Mouse (Mus musculus) yolk sac, embryonic 10.5 days (tissue): ENCODE results near the gene Igfbp2.

Experiments
- DNase-seq: peaks from one replicate; pipeline ENCODE4 v3.0.0-alpha.2; 2017; ENCODE audit warnings: low spot score

Igfbp2 gene

GRCm38 (mm10) chr1:72823751-72824706 lies at the start of gene Igfbp2:
Gene Igfbp2 (plus strand): TSS chr1:72824503.
- DNase-seq: peak; percentile 53

DNA sequence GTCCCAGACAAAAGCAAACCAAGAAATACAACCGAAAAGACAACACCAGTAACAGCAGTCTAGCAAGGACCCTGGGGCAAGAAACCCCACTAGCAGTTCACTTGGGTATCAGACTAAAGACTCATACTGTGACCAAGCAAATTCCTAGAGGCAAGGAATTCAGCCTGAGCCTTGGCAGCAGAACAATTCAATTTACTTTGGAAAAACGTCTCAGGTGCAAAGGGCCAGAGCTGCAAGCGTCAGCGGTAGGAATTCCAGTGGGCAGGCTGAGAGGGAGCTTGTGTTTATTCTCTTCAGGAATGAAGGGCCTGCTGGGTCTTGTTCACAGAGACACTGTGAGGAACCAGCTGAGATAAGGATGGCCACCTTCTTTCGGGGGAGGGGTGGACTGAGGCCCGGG lies 45.5 kb upstream of the Igfbp2 start:
- peak; percentile 46 for DNase-seq

GRCm38 (mm10) chr1:72780720-72781119 lies 43.6 kb upstream of the Igfbp2 start:
- DNase-seq: peak; percentile 32

DNA sequence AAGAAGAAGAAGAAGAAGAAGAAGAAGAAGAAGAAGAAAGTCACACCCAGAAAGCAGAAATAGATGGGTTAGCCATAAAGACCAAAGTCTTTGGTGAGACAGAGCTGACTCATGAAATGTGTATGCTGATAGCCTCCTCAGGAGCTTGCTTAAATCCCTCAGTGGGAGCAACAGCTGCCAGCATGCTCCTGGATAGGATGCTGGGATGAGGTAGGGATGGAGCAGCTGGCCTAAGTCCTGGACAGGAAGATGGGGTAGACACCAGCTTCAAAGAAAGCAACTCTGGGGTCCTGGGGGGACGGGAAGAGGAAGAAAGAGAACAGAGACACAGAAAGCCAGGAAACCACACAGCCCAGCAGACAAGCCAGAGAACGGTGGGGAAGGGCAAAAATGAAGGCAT lies 41.0 kb upstream of the Igfbp2 start:
- DNase-seq: no peak

- DNase-seq: no peak
Observed at GRCm38 (mm10) chr1:72784018-72784417, 40.3 kb upstream of the Igfbp2 start.

DNA sequence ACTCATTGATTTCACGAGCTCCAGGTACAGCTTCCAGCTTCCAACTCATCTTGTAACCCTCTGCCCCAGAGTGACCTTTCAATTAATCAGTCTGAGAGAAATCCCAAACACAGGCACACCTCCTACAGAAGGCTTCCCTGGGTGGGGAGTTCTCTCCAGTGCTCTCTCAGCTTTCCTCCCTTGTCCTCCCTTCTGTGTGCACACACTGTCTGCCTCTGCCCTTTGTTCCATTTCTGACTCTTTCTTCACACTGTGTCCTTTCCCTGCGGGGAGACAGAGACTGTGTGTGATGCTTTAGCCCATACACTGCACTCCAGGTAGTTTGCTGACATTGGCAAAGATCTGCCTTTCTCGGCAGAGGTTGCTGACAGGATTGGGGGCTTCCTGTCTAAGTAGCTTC lies 33.6 kb upstream of the Igfbp2 start:
- no peak for DNase-seq

GRCm38 (mm10) chr1:72791743-72792142 lies 32.6 kb upstream of the Igfbp2 start:
- DNase-seq: no peak

GRCm38 (mm10) chr1:72792262-72792661 lies 32.0 kb upstream of the Igfbp2 start:
- DNase-seq: no peak

- no peak for DNase-seq
Observed at GRCm38 (mm10) chr1:72793230-72793629, 31.1 kb upstream of the Igfbp2 start.

- no peak for DNase-seq
Observed at GRCm38 (mm10) chr1:72796128-72796527, 28.2 kb upstream of the Igfbp2 start.

- no peak for DNase-seq
Observed at GRCm38 (mm10) chr1:72797102-72797665, 27.1 kb upstream of the Igfbp2 start.

DNA sequence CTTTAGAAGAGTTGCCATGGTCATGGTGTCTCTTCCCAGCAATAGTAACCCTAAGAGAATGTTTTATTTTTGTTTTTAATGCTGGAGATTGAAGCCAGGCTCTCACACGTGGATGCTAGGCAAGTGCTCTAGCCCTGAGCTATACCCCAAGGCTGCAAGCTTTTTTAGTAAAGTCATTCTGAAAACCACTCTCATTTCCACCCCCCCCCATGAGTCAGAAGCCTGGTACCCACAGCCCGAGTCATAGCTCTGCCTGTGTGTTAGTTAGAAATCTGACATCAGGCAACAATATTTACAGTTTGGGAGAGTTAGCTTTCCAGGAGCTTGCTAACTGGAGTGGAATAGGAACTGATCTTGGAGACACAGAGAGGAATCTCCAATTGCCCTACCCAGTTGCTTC lies 25.9 kb upstream of the Igfbp2 start:
- no peak for DNase-seq

DNA sequence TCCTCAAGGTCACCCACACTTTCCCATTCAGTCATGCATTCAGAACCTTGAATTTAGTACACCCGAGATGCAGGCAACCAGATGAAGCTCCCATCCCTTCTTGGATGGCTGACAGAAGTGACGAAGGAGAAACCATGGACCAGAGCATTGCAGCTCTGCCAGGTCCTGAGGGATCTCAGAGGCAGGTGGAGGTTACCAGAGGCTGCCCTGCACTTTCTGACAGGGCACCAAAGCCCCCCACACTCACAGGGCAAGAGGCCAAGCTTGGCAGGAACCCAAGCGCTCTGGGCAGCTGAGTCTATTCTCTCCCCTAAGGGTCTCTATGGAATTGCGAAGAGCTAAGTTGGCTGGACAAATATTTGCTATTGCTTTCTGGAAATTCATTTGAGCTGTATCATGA lies 20.3 kb upstream of the Igfbp2 start:
- no peak for DNase-seq

DNA sequence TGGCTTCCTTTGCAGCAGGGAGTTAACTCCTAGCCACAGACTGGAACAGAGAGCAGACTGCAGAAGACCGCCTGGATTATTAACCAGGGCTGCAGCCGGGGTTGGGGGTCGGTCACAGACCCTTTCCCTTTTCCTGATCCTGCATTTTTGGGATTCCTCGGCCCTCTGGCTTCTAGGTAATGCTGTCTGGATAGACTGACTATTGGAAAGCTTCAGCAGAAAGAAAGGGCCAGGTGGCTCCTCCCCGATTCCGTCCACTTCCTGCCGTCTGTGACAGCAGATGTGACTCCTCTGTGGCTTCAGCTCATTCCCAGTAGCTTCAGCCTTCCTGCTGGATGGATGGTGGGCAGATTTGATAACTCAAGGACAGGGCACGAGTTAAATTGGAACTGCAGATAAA lies 19.3 kb upstream of the Igfbp2 start:
- no peak for DNase-seq

DNA sequence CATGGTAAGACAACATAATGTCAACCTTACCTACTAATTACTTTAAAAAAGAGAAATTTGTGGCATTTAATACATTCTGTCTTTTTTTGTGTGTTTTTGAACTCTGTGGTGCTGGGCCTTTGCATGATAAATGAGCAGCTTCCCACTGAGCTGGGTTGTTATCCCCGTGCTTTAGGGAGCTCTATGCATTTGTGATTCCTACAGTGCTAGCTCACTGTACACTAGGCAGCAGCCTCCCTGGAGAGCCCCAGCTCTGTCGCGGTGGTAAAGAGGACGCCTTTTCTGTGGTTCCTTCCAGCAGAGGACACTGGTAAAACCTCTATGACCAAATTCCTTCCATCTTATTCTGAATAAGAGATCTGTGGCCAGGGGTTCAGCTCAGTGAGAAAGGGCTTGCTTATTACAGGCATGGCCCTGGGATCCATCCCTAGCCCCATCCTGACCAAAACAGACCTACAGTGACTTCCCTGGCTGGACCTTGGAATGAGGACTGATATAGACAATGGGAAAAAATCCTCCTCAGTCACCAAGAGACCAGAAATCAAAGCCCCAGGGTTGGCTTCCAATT lies 18.7 kb upstream of the Igfbp2 start:
- DNase-seq: no peak

- peak; percentile 38 for DNase-seq
Observed at GRCm38 (mm10) chr1:72806044-72806584, 18.2 kb upstream of the Igfbp2 start.

DNA sequence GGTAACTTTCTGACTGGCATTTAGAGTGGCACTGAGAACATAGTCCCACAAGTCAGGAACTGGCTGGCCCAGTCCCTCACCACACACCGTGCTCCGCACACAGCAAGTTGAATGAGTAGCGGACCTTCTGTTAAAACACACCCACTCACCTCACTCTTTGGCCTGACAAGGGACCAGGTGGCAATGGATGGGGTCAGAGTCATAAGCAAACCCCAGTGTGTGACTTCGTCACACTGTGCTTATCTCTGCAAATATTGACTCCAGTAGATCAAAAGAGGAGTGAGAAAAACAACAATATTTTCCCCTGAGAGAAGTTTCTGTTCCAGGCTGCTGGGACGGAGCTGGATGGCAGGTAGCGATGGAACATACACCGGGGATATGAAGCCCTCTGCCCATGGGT lies 15.0 kb upstream of the Igfbp2 start:
- no peak for DNase-seq

GRCm38 (mm10) chr1:72809951-72810675 lies 14.2 kb upstream of the Igfbp2 start:
- no peak for DNase-seq

GRCm38 (mm10) chr1:72811061-72811460 lies 13.2 kb upstream of the Igfbp2 start:
- no peak for DNase-seq

- no peak for DNase-seq
Observed at GRCm38 (mm10) chr1:72813089-72813638, 11.1 kb upstream of the Igfbp2 start.

- no peak for DNase-seq
Observed at GRCm38 (mm10) chr1:72813639-72814403, 10.5 kb upstream of the Igfbp2 start.
